Mouse (Mus musculus) liver, embryonic 14.5 days (tissue): Measurements from ENCODE around the gene Carmil1.

Experiments used
- CTCF ChIP-seq: IDR thresholded peaks from 2 replicates; pipeline ENCODE4 v1.5.1; 2016; ENCODE audit warnings: antibody characterized with exemption, low read depth, control low read depth
- EP300 ChIP-seq: IDR thresholded peaks from 2 replicates; pipeline ENCODE4 v1.6.1; 2016; ENCODE audit warnings: antibody characterized with exemption, low read depth

GRCm38 (mm10) chr13:24107058-24107457, 173.5 kb downstream of the Carmil1 start:
- TF ChIP-seq CTCF (no peak), EP300 (no peak)
